Mouse (Mus musculus) heart, adult 2 months (tissue): ENCODE results near the gene Surf6. TPM values are rescaled to one million over a fixed set of nuclear protein-coding genes. Genes with fewer than 3 reads are reported as not detected.

Source experiments
- DNase-seq, 2 experiments: peaks; one replicate each; pipeline ENCODE4 v3.0.0; 2021
- H3K27ac ChIP-seq: fragments of 200-600 bp; 2 replicates; pipeline ENCODE4 v1.8.1; 2022
- H3K27me3 ChIP-seq: fragments of 200-500 bp; 2 replicates; pipeline ENCODE4 v1.6.1; 2012; ENCODE audit warnings: mild to moderate bottlenecking, low read length, inconsistent platforms, mixed read lengths; ENCODE audit not compliant: control insufficient read depth, insufficient read depth
- H3K36me3 ChIP-seq: fragments of 200-500 bp; 2 replicates; pipeline ENCODE4 v1.6.1; 2012; ENCODE audit warnings: low read length, inconsistent platforms; ENCODE audit not compliant: control insufficient read depth, insufficient read depth
- H3K4me1 ChIP-seq: fragments of 200-500 bp; 2 replicates; pipeline ENCODE4 v1.6.1; 2011; ENCODE audit warnings: low read length; ENCODE audit not compliant: control insufficient read depth, insufficient read depth
- H3K4me3 ChIP-seq: fragments of 200-600 bp; 2 replicates; pipeline ENCODE4 v1.8.1; 2022
- H3K79me2 ChIP-seq: fragments of 200-500 bp; replicated peaks from 2 replicates; pipeline ENCODE4 v1.6.1; 2012; ENCODE audit warnings: mild to moderate bottlenecking, inconsistent platforms, low read length, moderate library complexity, mixed read lengths; ENCODE audit not compliant: control insufficient read depth, insufficient read depth
- H3K9ac ChIP-seq: fragments of 200-500 bp; 2 replicates; pipeline ENCODE4 v1.6.1; 2012; ENCODE audit warnings: low read depth, mild to moderate bottlenecking, control low read depth, inconsistent platforms, low read length, mixed read lengths
- CTCF ChIP-seq: fragments of 200-600 bp; IDR thresholded peaks from 2 replicates; pipeline ENCODE4 v1.8.1; 2022; ENCODE audit warnings: antibody characterized with exemption, mild to moderate bottlenecking, moderate library complexity
- EP300 ChIP-seq: fragments of 200-500 bp; IDR thresholded peaks from 2 replicates; pipeline ENCODE4 v1.6.1; 2011; ENCODE audit warnings: low read depth, low read length, control low read depth; ENCODE audit not compliant: insufficient read depth
- POLR2A ChIP-seq: fragments of 200-500 bp; IDR thresholded peaks from 2 replicates; pipeline ENCODE4 v1.6.1; 2011; ENCODE audit warnings: mild to moderate bottlenecking, low read depth, low read length, control low read depth; ENCODE audit not compliant: insufficient read depth
- WGBS: fragments of 180-500 bp; shearing (Covaris S2); methylation state at CpG from one replicate; pipeline ENCODE4 v1.1.7; 2018; 5-methylcytosine and 5-hydroxymethylcytosine counted together
- intact Hi-C: fragments of 180-260 bp; cut with DNase I; formaldehyde crosslinking; loops from one replicate; pipeline ENCODE4 v1.15.1; 2025
- polyA plus RNA-seq: library from polyadenylated mRNA; depleted of rRNA; stranded (reverse); fragments of >200 nt; gene quantifications from 2 replicates; pipeline ENCODE4 v1.2.3, GENCODE M21; 2012
- total RNA-seq, 2 experiments: library from RNA; stranded (reverse); gene quantifications; 2 replicates each; pipeline ENCODE4 v1.2.3; 2021

The Surf6 gene
- total and polyA plus RNA-seq, 3 experiments, result 4.4 to 13.2 (median 12.7) TPM

DNA sequence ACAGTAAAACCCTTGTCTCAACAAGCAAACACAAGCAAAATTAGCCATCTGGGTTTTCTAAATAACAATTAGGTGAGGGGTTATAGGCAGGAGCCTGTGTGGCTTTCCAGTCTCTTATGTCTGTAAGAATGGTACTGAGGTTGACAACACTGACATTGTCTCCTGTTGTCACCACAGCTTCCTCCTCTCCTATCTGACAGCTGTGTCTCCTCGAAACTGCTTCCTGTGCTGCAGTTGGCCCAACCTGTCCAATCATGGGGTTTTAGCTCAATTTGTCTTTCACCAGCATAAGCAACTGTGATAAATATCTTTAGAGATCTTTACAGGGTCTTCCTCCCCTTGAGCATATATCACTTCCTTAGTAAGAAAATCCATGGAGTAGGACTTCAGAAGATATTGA is 33.7 kb upstream of the Surf6 start:
- no peak overlapping the region for H3K27ac ChIP-seq
- no peaks in the 10 kb centered on the region for H3K4me1 ChIP-seq
- H3K79me2 ChIP-seq, result no peaks in the 10 kb centered on the region
- TF ChIP-seq POLR2A (no peak), EP300 (no peak), CTCF (no peak)
- no peaks in the 10 kb centered on the region for H3K36me3 ChIP-seq
- no peak for DNase-seq
- H3K9ac ChIP-seq, result no peak overlapping the region
- H3K4me3 ChIP-seq, result no peak overlapping the region
- no peaks in the 10 kb centered on the region for H3K27me3 ChIP-seq
- intact Hi-C loops, result loop anchor here (10.0 kb wide), 1 partner anchor 298 kb away; no protein-coding TSS in a partner anchor
- WGBS, result 34% methylated on average over 1 of the region's 1 CpGs

GRCm38 (mm10) chr2:26935286-26935685 is 32.6 kb upstream of the Surf6 start:
- intact Hi-C loops, result loop anchor here (10.0 kb wide), 1 partner anchor 300 kb away; no protein-coding TSS in a partner anchor

DNA sequence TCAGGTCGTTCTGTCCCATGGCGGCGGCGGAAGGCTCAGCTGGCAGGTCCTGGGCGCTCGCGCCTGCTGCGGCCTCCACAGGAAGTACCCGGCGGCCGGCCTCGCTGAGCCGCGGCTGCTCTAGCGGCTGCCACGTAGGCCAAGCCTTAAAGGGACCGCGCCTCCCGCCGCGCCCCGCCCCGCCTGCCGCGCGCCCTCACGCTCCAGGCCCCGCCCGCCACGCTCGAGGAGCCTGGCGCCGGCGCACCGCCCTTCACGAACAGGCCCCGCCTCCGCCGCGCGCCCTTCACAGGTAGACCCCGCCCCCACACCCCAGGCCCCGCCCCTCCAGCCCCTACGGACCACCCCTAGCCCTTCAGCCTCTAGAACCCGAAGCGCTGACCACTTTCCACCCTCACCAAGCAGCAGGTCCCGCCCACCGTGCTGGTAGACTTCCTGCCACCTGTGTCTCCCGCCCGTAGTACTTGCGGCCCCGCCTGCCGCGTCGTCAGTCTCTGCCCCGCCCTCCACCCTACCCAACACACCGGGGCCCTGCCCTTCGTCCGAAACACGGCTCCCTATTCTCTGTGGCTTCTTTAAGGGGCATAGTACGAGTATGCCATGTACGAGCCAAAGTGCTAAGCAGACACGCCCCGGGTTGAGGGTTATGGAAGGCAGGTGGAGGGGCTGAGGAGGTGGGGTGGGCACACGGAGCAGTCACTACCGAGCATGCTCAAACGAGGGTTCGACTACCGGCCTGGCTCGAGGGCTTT is 30.8 kb upstream of the Surf6 start, which contains the start of the genes Surf4 and Stkld1:
TSS of gene Surf4 (minus strand) at position 625 of the 752 bp plus-strand sequence.
TSS of gene Stkld1 (plus strand) at position 744 of the 752 bp plus-strand sequence.
- TF ChIP-seq EP300 (no peak), POLR2A (peak; percentile 77), CTCF (peak; percentile 27)
- intact Hi-C loops, result loop anchor here (5.0 to 10.0 kb wide), 2 partner anchors 79 to 301 kb away; no protein-coding TSS in a partner anchor
- peak; percentile 95 to 97 for DNase-seq
- Histone ChIP-seq H3K27me3 (no peaks in the 10 kb centered on the region), H3K79me2 (peaks cover 3% of the 10 kb centered on the region; the same call in 1 of the 2 replicates), H3K36me3 (peaks cover 2% of the 10 kb centered on the region; the same call in 1 of the 2 replicates), H3K9ac (peak within 1 kb of the TSS; percentile 99), H3K4me1 (peaks cover 8% of the 10 kb centered on the region), H3K4me3 (peak within 1 kb of the TSS; percentile 67), H3K27ac (peak within 1 kb of the TSS; percentile 92)
- WGBS, result under 1% methylated on average over 60 of the region's 70 CpGs

More at GRCm38 (mm10) chr2:26935286-26935685, 32.6 kb upstream of the Surf6 start:
- TF ChIP-seq EP300 (no peak), CTCF (no peak)
- H3K4me1 ChIP-seq, result peaks cover 6% of the 10 kb centered on the region
- H3K27me3 ChIP-seq, result no peaks in the 10 kb centered on the region
- H3K9ac ChIP-seq, result no peak overlapping the region
- DNase-seq, result no peak
- WGBS, result 84% methylated on average over 2 of the region's 2 CpGs
- H3K4me3 ChIP-seq, result no peak overlapping the region
- H3K79me2 ChIP-seq, result peaks cover 1% of the 10 kb centered on the region; the same call in 1 of the 2 replicates
- H3K27ac ChIP-seq, result no peak overlapping the region
- peaks cover under 1% of the 10 kb centered on the region; the same call in 1 of the 2 replicates for H3K36me3 ChIP-seq

DNA sequence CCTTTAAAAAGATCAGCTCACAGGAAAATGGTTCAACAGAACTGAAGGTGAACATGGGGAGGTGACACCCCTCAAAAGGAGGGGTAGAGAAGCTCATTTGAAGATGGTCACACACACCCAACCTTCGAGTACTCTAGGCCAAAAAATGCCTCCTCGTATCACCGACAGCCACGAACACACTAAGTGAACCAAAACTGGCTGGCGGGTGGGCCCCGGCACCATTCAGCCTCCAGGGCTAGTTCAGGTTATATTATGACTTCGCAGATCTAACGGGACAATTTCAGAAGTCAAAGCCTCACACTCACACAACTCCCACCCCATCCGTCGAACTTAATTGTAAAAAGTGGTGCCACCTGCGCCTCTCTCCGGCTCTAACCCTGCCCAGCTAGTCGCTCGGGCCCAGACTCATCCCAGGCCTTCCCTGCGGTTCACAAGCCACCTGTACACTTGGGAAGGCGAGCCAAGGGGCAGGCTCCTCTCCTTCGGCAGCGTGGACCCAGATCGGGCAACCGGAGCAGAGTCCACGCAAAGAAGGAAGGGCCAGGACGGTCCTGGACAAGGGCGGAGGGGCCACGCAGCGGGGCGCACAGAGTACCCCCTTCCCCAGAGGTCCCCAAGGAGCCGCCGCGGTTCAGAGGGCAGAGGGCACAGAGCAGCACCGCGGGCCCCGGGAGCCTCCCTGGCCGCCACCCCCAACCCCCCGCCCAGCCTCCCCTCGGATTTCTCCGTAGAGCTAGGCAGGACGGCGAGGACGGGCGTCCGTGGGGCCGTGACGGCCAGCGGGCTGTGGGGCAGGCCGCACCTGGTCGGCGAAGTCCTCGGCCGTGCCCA is 30.0 kb upstream of the Surf6 start:
- H3K9ac ChIP-seq, result peak overlapping the region; percentile 99
- WGBS, result under 1% methylated on average over 49 of the region's 49 CpGs
- H3K79me2 ChIP-seq, result peaks cover 3% of the 10 kb centered on the region
- H3K4me3 ChIP-seq, result peak overlapping the region; percentile 67
- H3K27ac ChIP-seq, result peak overlapping the region; percentile 92
- intact Hi-C loops, result loop anchor here (1.0 to 10.0 kb wide), 3 partner anchors 21 to 302 kb away; no protein-coding TSS in a partner anchor
- no peak for TF ChIP-seq CTCF
- TF ChIP-seq POLR2A, result no peak
- no peak for TF ChIP-seq EP300
- H3K27me3 ChIP-seq, result no peaks in the 10 kb centered on the region
- no peak for DNase-seq
- peaks cover 2% of the 10 kb centered on the region; the same call in 1 of the 2 replicates for H3K36me3 ChIP-seq
- H3K4me1 ChIP-seq, result peaks cover 13% of the 10 kb centered on the region

GRCm38 (mm10) chr2:26930390-26930789 is 27.7 kb upstream of the Surf6 start:
- Histone ChIP-seq H3K9ac (no peak overlapping the region), H3K27me3 (no peaks in the 10 kb centered on the region), H3K4me3 (no peak overlapping the region), H3K27ac (no peak overlapping the region), H3K79me2 (peaks cover 6% of the 10 kb centered on the region), H3K4me1 (peaks cover 13% of the 10 kb centered on the region), H3K36me3 (peaks cover 2% of the 10 kb centered on the region; the same call in 1 of the 2 replicates)
- no peak for TF ChIP-seq POLR2A
- peak; percentile 80 for TF ChIP-seq CTCF
- intact Hi-C loops, result loop anchor here (2.0 to 10.0 kb wide), 4 partner anchors 34 to 304 kb away; partner anchors contain the start of gene Rexo4
- WGBS, result 21% methylated on average over 1 of the region's 1 CpGs
- DNase-seq, result peak in 1 of 2 experiments; percentile 52
